Mouse (Mus musculus): ENCODE results near the gene Fen1. TPM values are rescaled to one million over a fixed set of nuclear protein-coding genes. Genes with fewer than 3 reads are reported as not detected.

The Fen1 gene
- polyA plus RNA-seq, 1 experiment from 2014 or later: 27.6 TPM

Small RNA genes lying within 50 kb of the gene (microRNA-seq; reads per million reads assigned to microRNA genes)
- gene Mir6993: 0.83 reads per million

Other genes starting within 250 kb of the Fen1 start
- gene Fth1, start 223.6 kb downstream of the Fen1 start, polyA plus RNA-seq (2015; fragmentation: Nextera tagmentation; extraction: Ambion mirVana): 1,751 and 1,961 TPM in 2 replicates
- 2.5 and 3.2 TPM in 2 replicates for gene Best1, start 202.5 kb downstream of the Fen1 start, polyA plus RNA-seq (2015; fragmentation: Nextera tagmentation; extraction: Ambion mirVana)
- gene Rab3il1, start 202.5 kb downstream of the Fen1 start, polyA plus RNA-seq (2015; fragmentation: Nextera tagmentation; extraction: Ambion mirVana): 22.1 and 25.6 TPM in 2 replicates
- 39.7 and 42.1 TPM in 2 replicates for gene Fads3, start 162.6 kb downstream of the Fen1 start, polyA plus RNA-seq (2015; fragmentation: Nextera tagmentation; extraction: Ambion mirVana)
- 236 and 253 TPM in 2 replicates for gene Fads2, start 102.4 kb downstream of the Fen1 start, polyA plus RNA-seq (2015; fragmentation: Nextera tagmentation; extraction: Ambion mirVana)
- 169 and 177 TPM in 2 replicates for gene Fads1, start 21.3 kb downstream of the Fen1 start, polyA plus RNA-seq (2015; fragmentation: Nextera tagmentation; extraction: Ambion mirVana)
- gene Tmem258, start 155 bp downstream of the Fen1 start, polyA plus RNA-seq (2015; fragmentation: Nextera tagmentation; extraction: Ambion mirVana): 281 and 311 TPM in 2 replicates
- gene Myrf, start 36.6 kb upstream of the Fen1 start, polyA plus RNA-seq (2015; fragmentation: Nextera tagmentation; extraction: Ambion mirVana): 0.95 and 1.1 TPM in 2 replicates
- gene Dagla, start 100.7 kb upstream of the Fen1 start, polyA plus RNA-seq (2015; fragmentation: Nextera tagmentation; extraction: Ambion mirVana): 11.5 and 14.3 TPM in 2 replicates
- 8.8 and 10.3 TPM in 2 replicates for gene Syt7, start 184.9 kb upstream of the Fen1 start, polyA plus RNA-seq (2015; fragmentation: Nextera tagmentation; extraction: Ambion mirVana)